Mouse (Mus musculus) left cerebral cortex, adult 9 months (tissue): ENCODE results near the gene Usp44.
A peak's percentile ranks its signal among the peaks of the same experiment; 100 is the strongest.
"Not testable (repeated sequence)": the region's sequence is repeated elsewhere in the genome, so short reads cannot be mapped to it uniquely, and the experiment has no call there.

Source experiments
- DNase-seq, 2 experiments: peaks; one replicate each; pipeline ENCODE4 v3.0.0; 2022; ENCODE audit warnings: low spot score in 2 of 2

Gene Usp44

GRCm38 (mm10) chr10:93830931-93831729, at the start of gene Usp44:
Gene Usp44 (plus strand): TSS chr10:93831555.
- DNase-seq = no peak

GRCm38 (mm10) chr10:93783216-93784013, 47.9 kb upstream of the Usp44 start:
- DNase-seq = no peak

- DNase-seq = no peak
These were observed 31.5 kb upstream of the Usp44 start for GRCm38 (mm10) chr10:93799711-93800362.

- DNase-seq = no peak
These were observed 31.0 kb upstream of the Usp44 start for GRCm38 (mm10) chr10:93800363-93800722.

GRCm38 (mm10) chr10:93800895-93801294, 30.5 kb upstream of the Usp44 start:
- DNase-seq = no peak

GRCm38 (mm10) chr10:93803199-93803598, 28.2 kb upstream of the Usp44 start:
- DNase-seq = no peak

- DNase-seq = not testable (repeated sequence)
These were observed 21.9 kb upstream of the Usp44 start for GRCm38 (mm10) chr10:93809438-93809837.

- no peak for DNase-seq
These were observed 20.7 kb upstream of the Usp44 start for GRCm38 (mm10) chr10:93810590-93811185.

- DNase-seq = no peak
These were observed 19.3 kb upstream of the Usp44 start for GRCm38 (mm10) chr10:93812098-93812497.

- DNase-seq = peak in 1 of 2 experiments; percentile 80
These were observed 18.5 kb upstream of the Usp44 start for GRCm38 (mm10) chr10:93812774-93813415.

- DNase-seq = no peak
These were observed 17.6 kb upstream of the Usp44 start for GRCm38 (mm10) chr10:93813755-93814154.

GRCm38 (mm10) chr10:93818661-93819060, 12.7 kb upstream of the Usp44 start:
- DNase-seq = peak in 1 of 2 experiments; percentile 74

GRCm38 (mm10) chr10:93829898-93830831, 1.2 kb upstream of the Usp44 start:
- no peak for DNase-seq

GRCm38 (mm10) chr10:93831730-93832574, 597 bp downstream of the Usp44 start:
- DNase-seq = no peak

- no peak for DNase-seq
These were observed 1.5 kb downstream of the Usp44 start for GRCm38 (mm10) chr10:93832811-93833210.

GRCm38 (mm10) chr10:93833370-93833698, 2.0 kb downstream of the Usp44 start:
- no peak for DNase-seq

- DNase-seq = no peak
These were observed 2.5 kb downstream of the Usp44 start for GRCm38 (mm10) chr10:93833699-93834393.

GRCm38 (mm10) chr10:93834394-93834745, 3.0 kb downstream of the Usp44 start:
- DNase-seq = no peak

GRCm38 (mm10) chr10:93835115-93835514, 3.8 kb downstream of the Usp44 start:
- DNase-seq = not testable (repeated sequence)
